Mouse (Mus musculus) left cerebral cortex, postnatal 14 days (tissue): Measurements from ENCODE around the gene Gm6408. TPM values are rescaled to one million over a fixed set of nuclear protein-coding genes. Genes with fewer than 3 reads are reported as not detected.
"Not testable (repeated sequence)": the region's sequence is repeated elsewhere in the genome, so short reads cannot be mapped to it uniquely, and the experiment has no call there.

Experiments
- DNase-seq, 2 experiments: peaks; one replicate each; pipeline ENCODE4 v3.0.0; 2021 to 2022; ENCODE audit warnings: low spot score in 2 of 2, mixed read lengths in 1 of 2
- intact Hi-C: fragments of 180-260 bp; cut with DNase I; formaldehyde crosslinking; loops from one replicate; pipeline ENCODE4 v1.15.1; 2025
- long read RNA-seq, 2 experiments: library from polyadenylated mRNA; stranded (forward); transcript quantifications; one replicate each; pipeline ENCODE4 v2.0.0; 2021
- total RNA-seq, 2 experiments: library from RNA; stranded (reverse); gene quantifications; 2 replicates each; pipeline ENCODE4 v1.2.3; 2021

The Gm6408 gene
- total RNA-seq: not detected
- long read RNA-seq, experiment 1: 0 reads
- long read RNA-seq, experiment 2: 0 reads

DNA sequence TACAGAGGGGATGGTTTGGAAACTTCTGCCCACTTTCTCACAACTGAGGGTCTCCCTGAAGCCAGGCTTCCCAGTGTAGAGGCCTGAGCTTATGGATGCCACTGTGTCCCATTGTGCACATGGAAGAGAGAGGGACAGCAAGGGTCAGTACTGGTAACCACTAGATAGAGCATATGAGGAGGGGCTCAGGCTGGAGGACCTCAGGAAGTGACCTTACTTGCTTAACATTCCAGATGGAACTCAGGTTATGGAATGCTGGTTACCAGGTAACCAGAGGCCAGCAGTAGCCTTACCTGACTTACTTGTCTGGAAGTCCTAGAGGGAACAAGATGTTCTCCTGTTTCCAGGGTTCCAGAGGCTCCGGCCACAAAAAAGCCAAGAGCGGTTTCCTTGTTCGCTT lies at the start of gene Gm6408:
Gm6408 (plus strand) TSS at position 301 of the 400 bp plus-strand sequence.
- intact Hi-C loops, DNase-seq: not testable (repeated sequence)

DNA sequence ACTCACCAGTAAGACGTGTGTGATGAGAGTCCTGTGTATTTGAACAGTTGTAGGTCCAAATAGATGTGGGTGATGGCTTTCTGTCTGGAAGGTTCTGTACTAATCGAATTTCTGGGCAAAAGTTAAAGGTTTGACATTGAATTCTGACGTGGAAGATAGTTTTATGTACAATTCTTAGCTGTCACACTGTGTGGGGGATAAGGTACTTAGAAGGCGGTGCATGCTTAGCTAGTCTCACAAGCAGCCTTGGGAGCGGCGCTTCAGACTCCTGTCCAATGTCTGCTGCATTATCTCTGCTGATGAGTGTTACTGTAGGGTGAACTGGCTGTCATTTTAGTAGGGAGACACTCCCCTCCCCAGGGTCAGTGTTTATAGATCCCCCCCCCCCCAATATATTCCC lies 49.3 kb upstream of the Gm6408 start:
- DNase-seq: no peak

DNA sequence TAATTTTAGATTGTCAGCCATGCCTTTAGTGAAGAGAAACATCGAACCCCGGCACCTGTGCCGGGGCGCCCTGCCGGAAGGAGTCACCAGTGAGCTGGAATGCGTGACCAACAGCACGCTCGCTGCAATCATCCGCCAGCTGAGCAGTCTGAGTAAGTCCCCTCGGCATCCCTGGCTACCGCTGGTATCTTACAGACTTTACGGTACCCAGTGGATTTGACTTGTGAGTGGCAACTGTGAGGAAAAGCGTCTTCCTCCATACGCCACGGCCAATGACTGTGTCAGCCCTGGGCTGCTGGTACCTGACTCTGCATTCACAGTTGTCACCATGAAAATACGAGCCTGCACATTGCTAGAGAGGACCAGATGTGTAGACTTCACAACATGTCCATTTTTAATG lies 46.4 kb upstream of the Gm6408 start:
- no peak for DNase-seq
- intact Hi-C loops: no loop called here

More for the DNA sequence above, 49.3 kb upstream of the Gm6408 start:
- intact Hi-C loops: no loop called here

DNA sequence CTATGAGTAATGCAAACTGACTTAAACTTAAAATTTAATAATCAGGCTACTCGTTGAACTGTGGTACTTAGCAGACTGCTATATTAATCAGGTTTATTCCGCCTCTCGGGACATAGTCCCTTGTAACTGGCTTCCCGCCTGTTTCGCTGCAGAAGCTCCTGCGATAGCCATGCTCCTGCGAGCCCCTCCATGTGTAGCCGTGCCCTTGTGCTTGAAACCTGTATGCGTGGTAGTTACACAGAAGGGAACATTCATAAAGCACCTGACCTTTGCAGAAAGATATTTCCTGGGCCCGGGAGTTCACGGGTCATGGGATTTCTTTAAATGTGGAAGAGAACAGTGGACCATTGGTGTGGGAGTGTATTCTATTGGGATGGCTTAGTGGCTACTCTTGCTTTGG lies 45.0 kb upstream of the Gm6408 start:
- intact Hi-C loops: no loop called here
- DNase-seq: no peak

DNA sequence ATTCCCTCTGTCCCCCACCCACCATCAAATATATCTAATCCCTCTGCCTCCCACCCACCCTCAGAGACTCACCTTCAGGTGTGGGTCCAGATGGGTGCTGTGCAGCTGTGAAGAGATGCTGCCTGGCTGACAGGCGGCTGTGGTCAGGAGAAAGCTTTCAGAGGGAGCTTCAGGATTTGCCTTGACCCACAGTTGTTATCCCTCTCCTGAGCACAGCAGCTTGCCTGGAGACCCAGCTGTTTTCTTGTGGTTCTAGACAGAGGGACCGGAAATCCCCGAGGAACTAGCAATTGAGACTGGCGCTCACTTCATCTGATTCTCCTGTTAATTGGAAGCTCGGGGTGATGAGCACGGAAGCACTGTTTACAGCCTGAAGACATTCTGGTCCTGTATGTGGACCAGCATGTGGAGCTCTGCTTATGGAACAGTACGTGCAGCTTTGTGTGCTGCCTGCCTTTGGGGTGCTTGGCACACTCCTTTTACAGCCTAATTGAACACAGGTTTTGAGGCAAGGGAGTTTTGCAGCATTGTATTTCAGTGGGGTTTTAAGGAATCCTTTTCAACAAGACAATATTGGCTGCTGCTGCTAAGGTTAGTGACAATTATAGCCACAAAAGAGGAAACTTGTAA lies 42.5 kb upstream of the Gm6408 start:
- intact Hi-C loops: no loop called here
- no peak for DNase-seq

DNA sequence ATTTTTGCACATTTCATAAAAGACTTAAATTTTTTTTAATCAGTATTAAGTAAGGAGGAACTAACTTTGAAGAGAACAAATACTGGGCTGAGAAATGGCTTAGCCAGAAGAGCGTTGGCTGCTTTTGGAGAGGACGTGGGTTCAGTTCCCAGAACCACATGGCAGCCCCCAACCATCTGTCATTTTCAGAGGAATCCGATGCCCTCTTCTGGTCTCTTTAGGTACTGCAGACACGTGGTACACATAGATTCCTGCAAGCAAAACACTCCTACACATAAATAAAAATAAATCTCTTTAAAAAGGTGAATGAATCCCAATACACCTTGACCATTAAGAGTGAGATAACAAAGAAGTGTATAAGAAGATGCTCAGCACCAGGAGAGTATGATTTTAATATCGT lies 41.5 kb upstream of the Gm6408 start:
- DNase-seq: no peak
- intact Hi-C loops: no loop called here

DNA sequence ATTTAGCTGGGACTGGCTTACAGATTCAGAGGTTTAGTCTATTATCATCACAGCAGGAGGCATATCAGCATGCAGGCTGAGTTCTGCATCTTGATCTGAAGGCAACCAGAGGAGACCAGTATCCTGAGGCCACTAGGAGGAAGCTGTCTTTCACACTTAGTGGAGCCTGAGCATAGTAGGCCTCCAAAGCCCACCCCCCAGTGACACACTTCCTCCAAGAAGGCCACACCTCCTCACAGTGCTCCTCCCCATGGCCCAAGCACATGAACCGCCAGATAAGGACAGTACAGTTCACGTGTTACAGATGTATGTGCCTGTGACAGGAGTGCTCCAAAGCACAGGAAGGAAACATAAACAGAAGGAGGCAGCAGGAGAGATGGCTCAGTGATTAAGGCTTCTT lies 39.0 kb upstream of the Gm6408 start:
- DNase-seq: no peak
- intact Hi-C loops: no loop called here

DNA sequence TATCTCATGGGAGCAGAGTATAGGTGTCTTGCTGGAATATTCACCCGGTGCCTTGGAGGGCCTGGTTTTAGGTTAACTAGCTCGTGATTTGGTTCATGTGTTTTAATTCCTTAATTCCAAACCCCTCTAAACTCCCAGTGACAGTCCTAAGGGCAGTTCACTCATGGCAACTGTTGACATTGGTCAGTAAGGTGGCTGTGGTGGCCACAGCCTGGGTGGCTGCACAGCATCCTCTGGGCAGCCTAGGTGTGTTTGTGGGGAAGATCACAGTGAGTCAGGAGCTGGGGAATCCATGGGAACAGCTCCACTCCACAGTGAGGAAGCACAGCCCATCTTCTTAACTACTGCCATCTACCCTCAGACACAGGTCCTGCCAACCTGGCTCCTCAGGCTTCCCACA lies 35.1 kb upstream of the Gm6408 start:
- intact Hi-C loops: no loop called here
- DNase-seq: no peak

DNA sequence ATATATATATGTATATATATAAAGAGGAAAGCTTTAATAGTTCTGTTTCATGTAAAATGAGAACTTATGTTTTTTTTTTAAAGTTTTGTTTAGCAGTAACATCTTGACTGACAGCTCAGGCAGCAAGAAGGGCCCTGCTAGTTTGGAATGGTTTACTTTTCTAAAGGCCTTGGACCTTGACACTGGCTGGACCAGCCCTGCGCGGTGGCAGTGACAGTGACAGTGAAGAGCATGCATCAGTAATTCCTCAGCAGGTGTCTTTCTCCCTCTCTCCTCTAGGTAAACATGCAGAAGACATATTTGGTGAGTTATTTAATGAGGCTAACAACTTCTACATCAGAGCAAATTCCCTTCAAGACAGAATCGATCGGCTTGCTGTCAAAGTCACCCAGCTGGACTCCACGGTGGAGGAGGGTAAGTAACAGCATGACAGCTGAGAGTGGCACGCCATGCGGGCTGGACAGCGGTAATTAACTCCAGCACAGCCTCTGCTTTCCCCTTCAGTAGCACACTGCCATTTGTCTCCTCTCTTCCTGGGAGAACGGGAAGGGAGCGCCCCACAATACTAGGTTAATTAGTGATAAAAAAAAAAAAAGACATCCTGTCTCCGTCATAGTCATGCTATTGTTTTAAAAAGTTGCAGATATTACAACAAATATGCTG lies 30.0 kb upstream of the Gm6408 start:
- DNase-seq: no peak
- intact Hi-C loops: loop anchor here (5.0 kb wide), 1 partner anchor 104 kb away; no protein-coding TSS in a partner anchor

DNA sequence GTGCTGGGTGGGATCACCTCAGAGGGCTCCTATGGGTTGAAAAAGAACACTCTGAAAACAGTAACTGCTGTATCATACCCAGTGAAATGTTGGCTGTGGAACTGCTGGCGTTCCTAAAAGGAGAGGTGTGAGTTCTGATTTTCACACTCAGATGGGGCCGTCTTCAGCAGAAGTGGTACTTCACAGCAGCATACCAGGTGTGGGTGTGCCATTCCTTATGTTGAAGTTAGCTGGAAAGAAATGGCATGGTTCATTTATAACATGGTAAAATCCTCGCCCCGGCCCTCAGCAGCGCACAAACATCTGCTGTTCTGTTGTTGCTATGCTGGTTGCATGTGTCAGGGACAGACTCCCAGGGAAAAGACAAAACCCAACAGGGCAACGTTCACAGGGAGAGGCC lies 28.2 kb upstream of the Gm6408 start:
- DNase-seq: peak; percentile 20 to 56

DNA sequence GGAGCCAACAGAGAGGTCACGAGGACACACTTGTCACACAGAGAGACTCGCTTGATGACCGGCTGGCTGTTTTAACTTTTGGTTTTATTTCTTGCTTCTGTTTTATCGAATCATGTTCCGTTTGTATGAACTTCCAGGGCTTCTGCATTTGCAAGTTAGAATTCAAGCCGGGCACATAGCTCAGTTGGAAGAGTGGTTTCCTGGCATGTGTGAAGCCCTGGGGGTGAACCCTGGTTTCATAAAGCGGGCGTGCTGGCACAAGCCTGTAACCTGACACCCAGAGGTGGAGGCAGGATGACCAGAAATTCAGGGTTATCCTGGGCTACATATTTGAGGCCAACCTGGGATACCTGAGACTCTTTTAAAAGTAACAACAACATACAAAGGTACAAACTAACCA lies 20.2 kb upstream of the Gm6408 start:
- no peak for DNase-seq
- intact Hi-C loops: no loop called here

More for the DNA sequence above, 28.2 kb upstream of the Gm6408 start:
- intact Hi-C loops: loop anchor here (5.0 kb wide), 1 partner anchor 106 kb away; no protein-coding TSS in a partner anchor

DNA sequence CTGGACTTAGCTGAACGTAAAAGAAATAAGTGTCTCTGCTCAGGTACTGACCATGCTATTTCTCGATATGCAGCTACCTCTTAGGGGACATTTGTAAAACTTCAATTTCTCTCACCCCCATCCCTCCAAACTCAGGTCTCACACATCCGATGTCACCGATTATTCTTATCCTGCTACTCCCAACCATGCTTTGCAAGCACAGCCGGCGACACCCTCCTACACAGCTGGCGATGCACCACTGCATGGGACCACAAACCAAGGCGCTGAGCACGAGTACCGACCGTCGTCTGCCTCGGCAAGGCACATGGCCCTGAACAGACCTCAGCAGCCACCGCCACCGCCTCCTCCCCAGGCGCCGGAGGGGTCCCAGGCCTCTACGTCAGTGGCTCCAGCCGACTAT lies 15.1 kb upstream of the Gm6408 start:
- DNase-seq: no peak
- intact Hi-C loops: loop anchor here (5.0 kb wide), 1 partner anchor 134 kb away; no protein-coding TSS in a partner anchor

DNA sequence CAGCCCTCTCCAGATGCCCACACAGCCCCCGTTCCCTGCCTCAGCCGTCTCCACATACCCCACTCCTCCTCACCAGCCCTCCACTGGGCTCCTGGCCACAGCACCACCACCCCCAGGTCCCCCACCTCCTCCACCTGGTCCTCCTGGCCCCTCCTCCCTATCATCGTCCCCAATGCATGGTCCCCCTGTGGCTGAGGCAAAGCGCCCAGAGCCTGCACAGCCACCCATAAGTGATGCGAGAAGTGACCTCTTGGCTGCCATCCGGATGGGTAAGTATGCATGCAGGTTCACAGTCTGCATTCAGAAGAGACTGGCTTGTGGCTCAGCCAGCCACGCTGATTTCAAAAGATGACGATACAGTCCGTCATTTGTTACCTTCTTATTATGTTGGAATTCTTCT lies 13.5 kb upstream of the Gm6408 start:
- intact Hi-C loops: loop anchor here (5.0 kb wide), 1 partner anchor 136 kb away; no protein-coding TSS in a partner anchor
- DNase-seq: no peak

DNA sequence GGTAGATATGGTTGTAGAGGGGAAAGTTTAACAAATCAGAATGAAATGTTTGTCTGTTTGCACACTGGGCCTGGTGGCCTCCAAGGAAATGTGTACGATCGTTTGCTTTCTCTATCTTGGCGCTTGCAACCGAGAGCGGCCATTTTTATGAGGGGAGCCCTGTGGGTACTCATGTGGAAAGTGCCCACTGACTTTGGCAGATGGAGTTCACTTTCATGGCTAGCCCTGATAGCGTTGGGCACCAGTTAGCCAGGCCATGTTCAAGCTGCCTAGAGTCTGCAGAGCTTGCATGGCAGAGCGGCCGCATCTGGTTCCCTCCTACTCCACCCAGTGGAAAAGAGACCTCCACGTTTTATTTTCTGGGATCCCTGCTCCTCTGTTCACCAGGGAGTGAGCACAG lies 10.9 kb upstream of the Gm6408 start:
- intact Hi-C loops: loop anchor here (5.0 to 10.0 kb wide), 2 partner anchors 84 to 286 kb away; partner anchors contain the start of gene 1700001J03Rik
- DNase-seq: no peak

DNA sequence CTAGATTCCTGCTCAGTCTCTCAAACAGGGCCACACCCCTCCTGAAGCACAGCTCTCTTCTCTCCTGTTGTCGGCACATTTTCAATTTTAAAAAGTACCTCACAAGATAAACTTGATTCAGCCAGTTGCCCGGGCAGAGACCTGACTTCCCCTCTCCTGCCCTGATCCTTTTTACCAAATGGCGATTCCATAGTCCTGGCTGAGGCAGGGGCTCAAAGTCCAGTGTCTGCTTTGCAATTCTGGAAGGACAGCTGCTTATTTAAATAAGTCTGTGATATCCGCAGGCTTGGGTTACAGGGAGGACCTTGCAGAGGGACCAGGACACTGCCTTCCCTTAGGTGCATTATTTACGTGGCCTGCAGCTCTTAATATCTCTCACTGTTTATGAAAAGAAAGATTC lies 10.5 kb upstream of the Gm6408 start:
- intact Hi-C loops: loop anchor here (5.0 to 10.0 kb wide), 2 partner anchors 84 to 287 kb away; partner anchors contain the start of gene 1700001J03Rik
- DNase-seq: no peak

DNA sequence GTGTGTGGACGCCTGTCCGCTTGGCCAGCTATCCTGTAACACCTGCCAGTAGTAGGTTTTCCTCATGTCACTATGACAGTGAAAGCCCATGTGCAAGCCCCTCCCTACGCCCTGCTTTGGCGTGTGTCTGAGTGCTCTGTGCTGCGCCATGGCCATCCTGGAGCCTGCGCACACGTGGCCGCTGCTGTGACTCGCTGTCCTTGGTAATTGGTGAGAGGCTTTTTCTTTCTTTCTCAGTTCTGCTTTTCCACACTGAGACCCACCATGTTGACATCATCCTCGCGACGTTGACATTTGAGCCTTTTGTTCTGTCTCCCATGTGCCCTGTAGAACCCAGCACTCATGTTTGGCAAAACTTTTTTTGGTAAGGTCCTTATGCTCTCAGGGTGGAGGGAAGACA lies 9.9 kb upstream of the Gm6408 start:
- intact Hi-C loops: loop anchor here (5.0 to 10.0 kb wide), 2 partner anchors 85 to 287 kb away; partner anchors contain the start of gene 1700001J03Rik
- no peak for DNase-seq

DNA sequence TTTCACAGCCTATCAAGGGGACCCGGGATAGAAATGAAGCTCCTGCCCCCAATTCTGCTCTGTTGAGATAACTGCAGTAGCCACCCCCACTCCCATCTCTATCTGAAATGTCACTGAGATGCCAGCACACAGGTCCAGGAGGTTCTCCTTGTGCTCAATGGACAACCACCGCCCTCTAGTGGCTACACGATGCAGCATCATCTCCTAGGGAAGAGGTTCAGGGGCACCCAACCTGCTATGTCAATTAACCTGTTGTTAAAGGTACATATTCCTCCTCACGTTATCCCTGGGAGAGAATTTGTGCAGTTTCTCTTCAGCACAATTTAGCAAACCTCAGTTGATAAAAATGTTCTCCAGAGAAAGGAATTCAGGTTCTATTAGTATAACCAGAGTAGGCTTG lies 2.2 kb upstream of the Gm6408 start:
- intact Hi-C loops: loop anchor here (10.0 kb wide), 1 partner anchor 295 kb away; the partner anchor contains the start of gene 1700001J03Rik
- peak; percentile 41 to 68 for DNase-seq

DNA sequence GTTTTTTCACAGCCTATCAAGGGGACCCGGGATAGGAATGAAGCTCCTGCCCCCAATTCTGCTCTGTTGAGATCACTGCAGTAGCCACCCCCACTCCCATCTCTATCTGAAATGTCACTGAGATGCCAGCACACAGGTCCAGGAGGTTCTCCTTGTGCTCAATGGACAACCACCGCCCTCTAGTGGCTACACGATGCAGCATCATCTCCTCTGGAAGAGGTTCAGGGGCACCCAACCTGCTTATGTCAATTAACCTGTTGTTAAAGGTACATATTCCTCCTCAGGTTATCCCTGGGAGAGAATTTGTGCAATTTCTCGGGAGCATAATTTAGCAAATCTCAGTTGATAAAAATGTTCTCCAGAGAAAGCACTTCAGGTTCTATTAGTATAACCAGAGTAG lies 7.2 kb downstream of the Gm6408 start:
- DNase-seq: peak in 1 of 2 experiments; percentile 53
- intact Hi-C loops: not testable (repeated sequence)

DNA sequence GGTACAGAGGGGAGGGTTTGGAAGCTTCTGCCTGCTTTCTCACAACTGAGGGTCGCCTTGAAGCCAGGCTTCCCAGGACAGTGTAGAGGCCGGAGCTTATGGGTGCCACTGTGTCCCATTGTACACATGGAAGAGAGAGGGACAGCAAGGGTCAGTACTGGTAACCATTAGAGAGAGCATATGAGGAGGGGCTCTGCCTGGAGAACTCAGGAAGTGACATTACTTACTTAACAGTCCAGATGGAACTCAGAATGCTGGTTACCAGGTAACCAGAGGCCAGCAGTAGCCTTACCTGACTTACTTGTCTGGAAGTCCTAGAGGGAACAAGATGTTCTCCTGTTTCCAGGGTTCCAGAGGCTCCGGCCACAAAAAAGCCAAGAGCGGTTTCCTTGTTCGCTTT lies 9.3 kb downstream of the Gm6408 start, which contains the start of gene Gm6370:
Gm6370 (plus strand) TSS at position 301 of the 400 bp plus-strand sequence.
- DNase-seq, intact Hi-C loops: not testable (repeated sequence)

DNA sequence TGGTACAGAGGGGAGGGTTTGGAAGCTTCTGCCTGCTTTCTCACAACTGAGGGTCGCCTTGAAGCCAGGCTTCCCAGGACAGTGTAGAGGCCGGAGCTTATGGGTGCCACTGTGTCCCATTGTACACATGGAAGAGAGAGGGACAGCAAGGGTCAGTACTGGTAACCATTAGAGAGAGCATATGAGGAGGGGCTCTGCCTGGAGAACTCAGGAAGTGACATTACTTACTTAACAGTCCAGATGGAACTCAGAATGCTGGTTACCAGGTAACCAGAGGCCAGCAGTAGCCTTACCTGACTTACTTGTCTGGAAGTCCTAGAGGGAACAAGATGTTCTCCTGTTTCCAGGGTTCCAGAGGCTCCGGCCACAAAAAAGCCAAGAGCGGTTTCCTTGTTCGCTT lies 20.3 kb downstream of the Gm6408 start, which contains the start of gene 4930449I24Rik:
4930449I24Rik (plus strand) TSS at position 301 of the 400 bp plus-strand sequence.
- DNase-seq, intact Hi-C loops: not testable (repeated sequence)
